Mouse (Mus musculus) T-helper 1 cell (primary cell): ENCODE measurements around the gene Rgmb.

Source experiments
- in situ Hi-C: fragments of 300-600 bp; cut with MboI, MseI; formaldehyde crosslinking; loops from one replicate; pipeline ENCODE4 v1.15.1; 2025; ENCODE audit warnings: high pct_unique_total_duplicates

Rgmb gene

GRCm38 (mm10) chr17:15830766-15831644 is at the start of gene Rgmb:
TSS of gene Rgmb (minus strand) at chr17:15831039.
- in situ Hi-C loops = no loop called here

DNA sequence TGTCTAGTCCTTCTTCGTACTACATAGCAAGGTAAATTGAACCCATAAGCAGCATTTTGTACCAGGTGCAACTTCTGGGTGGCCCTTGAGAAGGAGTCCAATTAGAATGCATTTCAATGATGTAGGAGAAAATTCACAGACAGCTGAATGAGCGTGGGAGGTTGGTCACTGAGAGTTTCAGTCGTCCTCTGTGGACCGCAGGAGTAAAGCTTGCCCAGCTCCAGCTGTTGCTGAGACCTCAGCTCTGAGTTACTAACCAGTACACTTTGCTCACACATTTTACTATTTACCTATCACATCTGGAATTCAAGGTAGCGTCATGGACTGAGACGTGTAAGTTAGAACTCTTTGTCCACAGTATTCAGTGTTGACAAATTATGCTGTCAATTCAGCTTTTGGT is 43.9 kb upstream of the Rgmb start:
- in situ Hi-C loops = no loop called here

DNA sequence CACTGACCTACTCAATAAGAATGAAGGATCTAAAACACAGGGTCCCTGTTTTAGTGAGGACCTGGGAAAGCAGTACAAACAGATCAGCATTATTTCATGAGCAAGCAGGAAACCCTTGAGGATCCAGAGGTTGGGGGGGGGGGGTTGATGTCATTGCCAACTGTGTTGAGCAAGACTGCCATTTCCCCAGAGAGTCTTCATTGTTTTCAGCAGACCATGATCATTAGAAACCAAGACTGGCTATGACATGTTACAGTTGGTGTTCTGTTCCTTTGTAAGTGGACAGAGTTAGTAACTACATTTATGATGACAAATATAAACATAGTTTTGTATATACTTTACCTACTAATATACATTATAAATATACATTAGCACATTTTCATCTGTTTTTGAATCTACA is 41.3 kb upstream of the Rgmb start:
- in situ Hi-C loops = no loop called here

DNA sequence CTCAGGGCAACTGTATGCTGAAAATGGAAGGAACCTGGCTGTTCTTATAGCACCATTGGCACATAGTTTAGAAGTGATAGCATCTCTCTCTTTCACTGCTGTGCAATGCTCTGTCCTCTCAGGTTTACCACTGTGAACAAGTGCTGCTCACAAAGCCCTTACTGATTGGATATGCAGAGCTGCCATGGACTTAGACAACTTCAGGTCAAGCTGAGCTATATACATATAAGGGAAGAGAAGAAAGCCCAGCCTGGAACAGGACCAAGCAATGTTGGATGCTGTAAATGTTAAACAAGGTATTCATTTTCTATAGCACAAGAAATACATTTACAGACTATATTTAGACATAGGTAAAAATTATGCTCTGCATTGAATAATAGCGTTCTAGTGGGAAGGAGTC is 34.4 kb upstream of the Rgmb start:
- in situ Hi-C loops = no loop called here

DNA sequence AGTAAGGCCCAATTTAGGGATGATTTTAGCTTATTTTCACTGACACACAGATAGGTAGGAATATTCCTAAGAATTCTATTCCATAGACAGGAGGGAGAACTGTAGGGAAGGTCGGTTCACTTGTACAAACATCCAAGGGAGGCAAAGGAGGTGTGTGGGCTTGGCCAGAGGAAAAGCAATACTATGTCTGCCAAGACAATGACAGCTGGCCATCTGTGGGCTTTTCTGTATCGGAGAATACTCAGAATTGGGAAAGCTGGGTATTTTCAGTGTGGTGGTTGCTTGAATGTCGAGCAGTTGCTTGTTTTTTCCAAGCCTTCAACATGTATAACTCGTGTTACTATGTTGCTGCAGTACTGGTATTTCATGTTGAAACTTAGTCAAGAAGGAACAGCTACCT is 31.5 kb upstream of the Rgmb start:
- in situ Hi-C loops = no loop called here

GRCm38 (mm10) chr17:15853121-15853520 is 22.3 kb upstream of the Rgmb start:
- in situ Hi-C loops = no loop called here

DNA sequence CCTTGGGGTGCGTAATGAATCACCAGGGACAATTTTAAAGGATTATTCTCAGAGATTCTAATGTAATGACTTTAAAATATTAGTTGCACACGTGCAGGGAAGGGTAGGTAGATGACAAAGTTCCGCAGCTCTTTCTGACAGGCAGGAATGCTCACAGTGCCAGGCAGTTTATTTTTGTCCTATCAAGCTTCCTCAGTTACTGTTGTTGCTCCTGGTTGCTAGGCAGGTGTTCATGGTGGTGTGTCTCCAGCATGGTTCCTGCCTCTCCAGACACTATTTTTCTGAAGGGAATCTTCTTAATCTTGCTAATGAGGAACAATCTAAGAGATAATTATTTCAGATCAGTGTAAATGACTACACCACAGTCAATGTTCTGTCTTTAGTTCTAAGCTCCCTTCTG is 19.7 kb upstream of the Rgmb start:
- in situ Hi-C loops = no loop called here

GRCm38 (mm10) chr17:15841425-15841824 is 10.6 kb upstream of the Rgmb start:
- in situ Hi-C loops = no loop called here

DNA sequence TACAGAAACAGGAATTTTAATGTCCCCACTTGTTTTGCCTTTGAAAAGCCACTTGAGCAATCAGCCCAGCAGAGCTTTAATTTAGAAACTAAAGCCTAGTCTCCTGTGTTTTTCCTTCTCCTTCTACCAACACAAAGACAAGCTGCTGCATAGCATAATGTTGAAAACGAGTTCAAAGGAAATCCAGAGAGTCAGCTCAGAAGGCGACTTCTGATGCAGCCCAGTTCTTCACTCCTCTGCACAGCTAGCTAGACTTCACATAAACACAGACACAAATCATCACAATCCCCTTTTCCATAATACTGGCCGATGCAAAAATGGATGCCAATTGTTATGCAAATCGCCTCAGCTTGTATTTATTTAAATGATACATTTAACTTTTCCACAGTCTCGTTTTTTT is 1.6 kb upstream of the Rgmb start:
- in situ Hi-C loops = no loop called here

DNA sequence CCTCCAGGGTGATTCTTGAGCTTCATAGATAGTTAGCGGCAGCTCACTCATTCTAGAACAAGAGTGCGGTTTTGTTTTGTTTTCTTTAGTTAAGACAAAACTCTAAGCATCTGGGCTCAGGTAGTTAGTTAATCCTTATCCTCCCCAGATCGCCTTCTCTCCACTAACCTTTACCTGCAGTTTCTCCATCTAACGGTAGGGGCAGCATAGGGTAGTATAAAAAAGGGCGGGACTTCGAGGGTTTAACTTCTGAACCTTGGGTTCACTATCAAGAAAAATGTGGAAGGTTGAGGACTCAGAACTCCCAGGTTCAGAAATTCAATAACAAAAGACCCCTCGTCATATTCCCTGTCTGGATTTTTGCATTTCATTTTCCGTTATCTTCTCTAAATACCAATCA is 971 bp upstream of the Rgmb start:
- in situ Hi-C loops = no loop called here

DNA sequence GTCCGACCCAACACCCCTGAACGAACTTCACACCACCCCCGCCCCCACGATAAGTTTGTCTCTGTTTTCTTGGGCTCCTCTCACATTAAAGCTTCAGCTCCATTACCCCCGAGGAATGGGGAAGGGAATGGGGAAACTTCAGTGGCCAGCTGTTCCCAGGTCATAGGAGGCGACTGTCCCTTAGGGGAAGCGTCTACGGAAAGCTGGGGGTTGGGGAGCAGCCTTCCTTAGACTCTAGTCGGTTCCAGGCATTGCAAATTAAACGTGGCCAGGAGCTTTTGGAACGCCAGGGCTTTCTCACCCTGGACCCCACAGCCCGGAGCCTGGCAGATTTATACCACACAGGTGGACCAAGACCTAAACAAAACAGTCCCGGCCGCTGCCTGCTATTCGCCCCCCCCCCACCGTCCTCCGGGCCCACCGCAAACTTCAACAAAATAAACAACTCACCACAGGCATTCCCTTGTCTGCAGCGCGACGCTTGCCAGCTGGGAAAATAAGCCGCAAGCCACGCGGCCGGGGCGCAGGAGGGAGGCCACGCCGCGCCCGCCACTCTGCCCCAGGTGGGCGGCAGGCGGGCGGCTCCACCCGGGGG is 571 bp downstream of the Rgmb start:
- in situ Hi-C loops = no loop called here

GRCm38 (mm10) chr17:15829198-15830170 is 1.4 kb downstream of the Rgmb start:
- in situ Hi-C loops = loop anchor here (10.0 kb wide), 1 partner anchor 1795 kb away; the partner anchor contains the start of gene Lnpep

GRCm38 (mm10) chr17:15828131-15828917 is 2.5 kb downstream of the Rgmb start:
- in situ Hi-C loops = loop anchor here (10.0 kb wide), 1 partner anchor 1796 kb away; the partner anchor contains the start of gene Lnpep

DNA sequence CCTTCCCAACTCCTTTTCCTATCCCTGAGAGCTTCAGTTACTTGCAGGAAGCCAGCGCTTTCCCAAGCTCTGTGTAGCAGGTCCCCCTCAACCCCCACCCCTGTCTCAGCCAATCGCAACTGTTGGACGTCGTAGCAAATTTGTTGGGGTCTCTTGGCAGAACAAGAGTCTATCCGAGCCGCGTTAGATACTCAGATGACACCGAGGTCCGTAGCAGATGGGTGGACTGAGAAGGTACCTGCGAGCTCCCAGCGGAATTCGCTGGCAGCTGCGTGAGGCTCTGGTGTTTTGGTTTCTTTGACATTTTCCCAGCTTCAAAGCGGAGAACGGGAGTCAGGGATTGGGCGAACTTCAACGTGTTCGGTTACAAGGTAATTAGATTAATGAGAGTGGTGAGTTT is 3.9 kb downstream of the Rgmb start:
- in situ Hi-C loops = loop anchor here (10.0 kb wide), 1 partner anchor 1798 kb away; the partner anchor contains the start of gene Lnpep

- in situ Hi-C loops = loop anchor here (10.0 kb wide), 1 partner anchor 1798 kb away; the partner anchor contains the start of gene Lnpep
Measured at GRCm38 (mm10) chr17:15826444-15826909, 4.4 kb downstream of the Rgmb start.

DNA sequence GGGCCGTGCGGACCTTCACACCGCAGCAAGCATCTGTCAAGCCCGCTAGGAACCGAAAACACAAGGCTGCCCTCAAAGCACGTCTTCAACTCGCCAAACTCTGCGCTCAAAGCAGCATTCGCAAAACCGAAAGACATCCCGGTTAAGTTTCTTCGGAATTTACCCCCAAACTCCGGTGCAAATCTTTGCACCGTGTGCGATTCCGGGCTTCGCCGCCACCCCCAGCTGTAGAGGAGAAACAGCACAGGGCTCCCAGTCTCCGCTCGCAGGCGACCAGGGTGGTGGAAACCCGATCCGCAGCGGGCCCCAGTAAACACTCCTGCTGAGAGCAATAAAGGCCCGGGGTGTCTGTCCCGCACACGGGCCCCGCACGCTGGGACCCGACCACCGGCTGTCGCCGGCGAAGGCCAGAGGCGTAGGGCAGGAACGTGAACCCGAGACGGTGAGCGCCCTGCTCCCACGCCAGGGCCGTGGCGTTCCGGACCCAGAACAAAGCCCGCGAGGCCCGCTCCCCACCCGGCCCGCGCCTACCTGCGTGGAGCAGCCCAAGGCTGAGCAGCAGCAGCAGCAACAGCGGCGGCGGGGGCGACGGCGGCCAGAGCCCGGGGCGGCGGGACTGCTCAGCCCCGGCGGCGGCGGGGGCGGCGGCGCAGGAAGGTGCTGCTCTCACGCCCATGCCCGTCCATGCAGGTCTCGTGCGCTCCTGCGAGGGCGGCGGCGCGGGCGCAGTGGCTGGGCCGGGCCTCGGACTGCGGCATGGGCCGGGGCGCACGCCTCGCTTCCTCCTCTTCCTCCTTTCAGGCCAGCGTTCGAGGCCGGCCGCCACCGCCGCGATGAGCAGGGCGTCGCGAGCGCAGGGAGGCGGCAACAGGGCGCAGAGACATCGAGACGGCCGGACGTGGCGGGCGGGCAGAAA is 5.1 kb downstream of the Rgmb start:
- in situ Hi-C loops = loop anchor here (10.0 kb wide), 1 partner anchor 1799 kb away; the partner anchor contains the start of gene Lnpep

DNA sequence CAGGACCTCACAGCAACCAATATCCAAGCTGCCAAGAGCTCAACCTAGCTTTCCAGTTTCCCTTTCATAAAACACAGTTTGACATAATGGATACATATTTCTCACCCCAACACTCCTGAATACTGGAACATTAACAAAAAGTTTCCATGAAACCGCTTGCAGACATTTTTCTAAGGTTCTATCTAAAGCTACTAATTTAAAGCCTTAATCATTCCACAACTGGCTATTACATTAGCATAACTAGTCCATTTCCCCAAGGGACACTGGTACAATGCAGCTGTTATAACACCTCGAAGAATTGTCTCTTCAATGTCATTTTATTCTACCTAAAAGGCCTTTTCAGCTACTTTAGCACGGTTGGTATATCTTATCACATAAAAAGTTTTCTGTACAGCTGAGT is 6.0 kb downstream of the Rgmb start:
- in situ Hi-C loops = loop anchor here (10.0 kb wide), 1 partner anchor 1800 kb away; the partner anchor contains the start of gene Lnpep

GRCm38 (mm10) chr17:15824337-15824736 is 6.5 kb downstream of the Rgmb start:
- in situ Hi-C loops = loop anchor here (10.0 kb wide), 1 partner anchor 1800 kb away; the partner anchor contains the start of gene Lnpep

DNA sequence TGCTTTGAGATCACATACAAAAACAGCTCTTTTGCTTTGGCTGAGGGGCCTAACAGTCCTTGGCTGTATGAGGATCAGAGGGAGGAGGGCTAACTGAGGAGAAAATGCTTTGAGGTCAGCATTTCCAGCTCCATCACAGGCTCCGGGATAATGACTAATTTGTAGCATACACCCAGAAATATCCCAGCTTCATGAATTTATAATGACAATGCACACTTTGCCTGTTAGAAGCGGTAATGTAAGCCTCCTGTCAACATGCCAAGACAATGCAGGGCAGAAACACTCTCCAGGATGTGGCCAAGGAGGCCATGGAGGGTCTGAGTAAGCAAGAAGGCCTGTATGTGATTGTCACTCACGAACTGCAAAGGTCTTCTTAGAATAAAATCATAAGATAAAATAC is 7.0 kb downstream of the Rgmb start:
- in situ Hi-C loops = loop anchor here (10.0 kb wide), 1 partner anchor 1801 kb away; the partner anchor contains the start of gene Lnpep
